Mouse (Mus musculus) CH12.LX (cell line): ENCODE data around the gene Fez2. TPM values are rescaled to one million over a fixed set of nuclear protein-coding genes. Genes with fewer than 3 reads are reported as not detected.
A peak's percentile ranks its signal among the peaks of the same experiment; 100 is the strongest.

ENCODE experiments used
- DNase-seq: peaks from one replicate; pipeline ENCODE4 v3.0.0-alpha.2; 2013; ENCODE audit errors: extremely low read depth
- H3K27ac ChIP-seq: 2 replicates; pipeline ENCODE4 v1.5.1; 2012; ENCODE audit warnings: low read depth, mild to moderate bottlenecking, control low read depth, moderate library complexity; ENCODE audit not compliant: insufficient read depth
- H3K27me3 ChIP-seq: replicated peaks from 2 replicates; pipeline ENCODE3; 2012; ENCODE audit warnings: inconsistent platforms
- H3K36me3 ChIP-seq, 2 experiments: replicated peaks in 1 of 2; 2 replicates each; pipeline versions ENCODE3 to v1.6.1; 2012; ENCODE audit warnings: inconsistent platforms in 1 of 2, low read length in 1 of 2, mild to moderate bottlenecking in 1 of 2, mixed read lengths in 1 of 2, moderate library complexity in 1 of 2; ENCODE audit not compliant: control insufficient read depth in 1 of 2, insufficient read depth in 1 of 2
- H3K4me1 ChIP-seq, 2 experiments: 2 replicates each; pipeline ENCODE4 v1.6.1; 2012; ENCODE audit warnings: inconsistent platforms in 1 of 2, moderate library complexity in 1 of 2; ENCODE audit not compliant: insufficient read depth in 2 of 2, control insufficient read depth in 1 of 2
- H3K4me2 ChIP-seq: 2 replicates; pipeline ENCODE4 v1.6.1; 2012; ENCODE audit warnings: low read depth, mild to moderate bottlenecking, control low read depth; ENCODE audit not compliant: poor library complexity, insufficient read depth, severe bottlenecking
- H3K4me3 ChIP-seq, 3 experiments: fragments of 150-350 bp in 1 of 3; sonication (generic) in 1 of 3; replicated peaks in 1 of 3; 2 replicates each; pipeline versions ENCODE3 to v1.5.1; 2011 to 2012; ENCODE audit warnings: low read depth in 2 of 3, low read length in 2 of 3, mild to moderate bottlenecking in 2 of 3, moderate library complexity in 2 of 3, control low read depth in 1 of 3, improper control_type of control experiment in 1 of 3, inconsistent platforms in 1 of 3, mixed read lengths in 1 of 3; ENCODE audit not compliant: poor library complexity in 1 of 3
- H3K79me2 ChIP-seq: replicated peaks from 2 replicates; pipeline ENCODE4 v1.6.1; 2012; ENCODE audit warnings: mild to moderate bottlenecking, moderate library complexity; ENCODE audit not compliant: control insufficient read depth, poor library complexity, insufficient read depth, severe bottlenecking; ENCODE audit errors: extremely low read depth
- H3K9ac ChIP-seq: 2 replicates; pipeline ENCODE4 v1.6.1; 2012; ENCODE audit warnings: low read depth, mild to moderate bottlenecking, control low read depth, moderate library complexity; ENCODE audit not compliant: insufficient read depth
- H3K9me3 ChIP-seq: replicated peaks from 2 replicates; pipeline ENCODE3; 2012; ENCODE audit warnings: low read length, inconsistent platforms, mixed read lengths
- BHLHE40 ChIP-seq: IDR thresholded peaks from 2 replicates; pipeline ENCODE4 v1.6.1; 2011; ENCODE audit warnings: mild to moderate bottlenecking, low read depth, low read length, improper control_type of control experiment
- CHD2 ChIP-seq: IDR thresholded peaks from 2 replicates; pipeline ENCODE4 v1.6.1; 2011; ENCODE audit warnings: low read length, improper control_type of control experiment
- CTCF ChIP-seq, 2 experiments: IDR thresholded peaks in 1 of 2; conservative IDR thresholded peaks in 1 of 2; 2 replicates each; pipeline ENCODE4 v1.5.1; 2011 to 2012; ENCODE audit warnings: low read depth in 2 of 2, low read length in 2 of 2, improper control_type of control experiment in 1 of 2, inconsistent platforms in 1 of 2, mild to moderate bottlenecking in 1 of 2, moderate library complexity in 1 of 2
- E2F4 ChIP-seq: IDR thresholded peaks from 2 replicates; pipeline ENCODE4 v1.6.1; 2011; ENCODE audit warnings: low read depth, low read length, improper control_type of control experiment; ENCODE audit not compliant: insufficient replicate concordance
- ELF1 ChIP-seq: IDR thresholded peaks from 2 replicates; pipeline ENCODE4 v1.6.1; 2014; ENCODE audit warnings: low read depth, mild to moderate bottlenecking, inconsistent platforms, low read length, improper control_type of control experiment
- EP300 ChIP-seq: IDR thresholded peaks from 2 replicates; pipeline ENCODE4 v1.6.1; 2011; ENCODE audit warnings: low read length, improper control_type of control experiment
- ETS1 ChIP-seq: conservative IDR thresholded peaks from 2 replicates; pipeline ENCODE4 v1.6.1; 2012; ENCODE audit warnings: low read depth, mild to moderate bottlenecking, inconsistent platforms, low read length, improper control_type of control experiment, moderate library complexity
- IRF4 ChIP-seq: IDR thresholded peaks from 2 replicates; pipeline ENCODE4 v1.6.1; 2014; ENCODE audit warnings: low read depth, mild to moderate bottlenecking, inconsistent platforms, low read length, improper control_type of control experiment
- JUN ChIP-seq: IDR thresholded peaks from 2 replicates; pipeline ENCODE4 v1.6.1; 2011; ENCODE audit warnings: low read depth, mild to moderate bottlenecking, low read length, improper control_type of control experiment, moderate library complexity; ENCODE audit not compliant: insufficient read depth
- MAFK ChIP-seq: IDR thresholded peaks from 2 replicates; pipeline ENCODE4 v1.6.1; 2011; ENCODE audit warnings: low read length, improper control_type of control experiment; ENCODE audit not compliant: insufficient replicate concordance
- MAX ChIP-seq: IDR thresholded peaks from 2 replicates; pipeline ENCODE4 v1.6.1; 2011; ENCODE audit warnings: low read length, improper control_type of control experiment
- MAZ ChIP-seq: IDR thresholded peaks from 2 replicates; pipeline ENCODE4 v1.6.1; 2012; ENCODE audit warnings: low read depth, mild to moderate bottlenecking, inconsistent platforms, low read length, improper control_type of control experiment, moderate library complexity
- MEF2A ChIP-seq: IDR thresholded peaks from 2 replicates; pipeline ENCODE4 v1.6.1; 2014; ENCODE audit warnings: low read depth, mild to moderate bottlenecking, inconsistent platforms, low read length, improper control_type of control experiment, borderline replicate concordance
- MXI1 ChIP-seq: IDR thresholded peaks from 2 replicates; pipeline ENCODE4 v1.6.1; 2011; ENCODE audit warnings: mild to moderate bottlenecking, low read depth, low read length, improper control_type of control experiment
- NELFE ChIP-seq: IDR thresholded peaks from 2 replicates; pipeline ENCODE4 v1.6.1; 2011; ENCODE audit warnings: low read depth, low read length, improper control_type of control experiment
- NRF1 ChIP-seq: IDR thresholded peaks from 2 replicates; pipeline ENCODE4 v1.6.1; 2014; ENCODE audit warnings: low read depth, mild to moderate bottlenecking, inconsistent platforms, low read length, improper control_type of control experiment, moderate library complexity
- POLR2A ChIP-seq: IDR thresholded peaks from 2 replicates; pipeline ENCODE4 v1.6.1; 2011; ENCODE audit warnings: low read depth, mild to moderate bottlenecking, improper control_type of control experiment, low read length
- RAD21 ChIP-seq: IDR thresholded peaks from 2 replicates; pipeline ENCODE4 v1.6.1; 2011; ENCODE audit warnings: low read depth, mild to moderate bottlenecking, low read length, improper control_type of control experiment, moderate library complexity
- RCOR1 ChIP-seq: conservative IDR thresholded peaks from 2 replicates; pipeline ENCODE4 v1.6.1; 2012; ENCODE audit warnings: low read depth, mild to moderate bottlenecking, inconsistent platforms, low read length, improper control_type of control experiment
- SIN3A ChIP-seq: IDR thresholded peaks from 2 replicates; pipeline ENCODE4 v1.6.1; 2012; ENCODE audit warnings: low read length, improper control_type of control experiment, inconsistent platforms
- TBP ChIP-seq: conservative IDR thresholded peaks from 2 replicates; pipeline ENCODE4 v1.6.1; 2011; ENCODE audit warnings: low read depth, low read length, improper control_type of control experiment
- TCF12 ChIP-seq: IDR thresholded peaks from 2 replicates; pipeline ENCODE4 v1.6.1; 2014; ENCODE audit warnings: low read depth, mild to moderate bottlenecking, inconsistent platforms, low read length, improper control_type of control experiment
- UBTF ChIP-seq: IDR thresholded peaks from 2 replicates; pipeline ENCODE4 v1.6.1; 2012; ENCODE audit warnings: low read depth, mild to moderate bottlenecking, inconsistent platforms, low read length, improper control_type of control experiment, moderate library complexity
- ZC3H11A ChIP-seq: IDR thresholded peaks from 2 replicates; pipeline ENCODE4 v1.6.1; 2012; ENCODE audit warnings: low read depth, mild to moderate bottlenecking, inconsistent platforms, low read length, improper control_type of control experiment
- ZKSCAN1 ChIP-seq: IDR thresholded peaks from 2 replicates; pipeline ENCODE4 v1.6.1; 2012; ENCODE audit warnings: low read depth, inconsistent platforms, low read length, improper control_type of control experiment, borderline replicate concordance
- ZMIZ1 ChIP-seq: IDR thresholded peaks from 2 replicates; pipeline ENCODE4 v1.6.1; 2012; ENCODE audit warnings: low read depth, mild to moderate bottlenecking, inconsistent platforms, low read length, improper control_type of control experiment
- dilution Hi-C: fragments of 300-500 bp; cut with MboI; formaldehyde crosslinking; loops from 2 replicates; pipeline ENCODE4 v1.14.3; 2020; ENCODE audit warnings: low sequenced_read_pairs; ENCODE audit not compliant: extremely low pct_unique_long_range_greater_than_20kb, extremely low pct_ligation_motif_present
- in situ Hi-C: fragments of 300-500 bp; cut with MboI; formaldehyde crosslinking; loops from 3 replicates; pipeline ENCODE4 v1.14.3; 2019; ENCODE audit warnings: low sequenced_read_pairs, low pct_ligation_motif_present, low pct_unique_long_range_greater_than_20kb, mixed read lengths
- polyA plus RNA-seq: library from polyadenylated mRNA; unstranded; fragments of >175 nt; gene quantifications from 2 replicates; pipeline ENCODE4 v1.2.1, GENCODE M21; 2012; ENCODE audit warnings: low read depth; ENCODE audit not compliant: insufficient read length
- total RNA-seq, 2 experiments: library from RNA; depleted of rRNA; stranded (reverse); fragments of 300-350 nt in 1 of 2; fragments of >200 nt in 1 of 2; gene quantifications; 2 replicates each; pipeline ENCODE4 v1.2.3; 2012 to 2014

Gene Fez2
- 12.8 and 14.2 TPM in 2 replicates for total RNA-seq (2012; rRNA removed)
- total RNA-seq (2014; rRNA removed) = 13.5 and 14.8 TPM in 2 replicates
- 17.6 and 18.7 TPM in 2 replicates for polyA plus RNA-seq

- H3K79me2 ChIP-seq = peaks cover 3% of the 10 kb centered on the region; the same call in 1 of the 2 replicates
These were observed at the start of gene Fez2 for GRCm38 (mm10) chr17:78417381-78418281. TSS of gene Fez2 (minus strand) at chr17:78418152.

GRCm38 (mm10) chr17:78465500-78465899 lies 47.5 kb upstream of the Fez2 start:
- in situ Hi-C loops (loop anchor here (25.0 kb wide), 1 partner anchor 428 kb away; no protein-coding TSS in a partner anchor), dilution Hi-C loops (no loop called here)

More at GRCm38 (mm10) chr17:78417381-78418281, at the start of gene Fez2:
- Histone ChIP-seq H3K27ac (peak within 1 kb of the TSS; percentile 63), H3K27me3 (no peaks in the 10 kb centered on the region), H3K9me3 (no peaks in the 10 kb centered on the region), H3K4me1 (peaks cover 9 to 31% of the 10 kb centered on the region in 2 experiments), H3K9ac (peak within 1 kb of the TSS; percentile 76), H3K36me3 (peaks cover under 1 to 2% of the 10 kb centered on the region in 2 experiments), H3K4me2 (peak within 1 kb of the TSS; percentile 84), H3K4me3 (peak within 1 kb of the TSS; percentile 83 to 96 (median 95))
- TF ChIP-seq NRF1 (no peak), POLR2A (peak; percentile 68), SIN3A (no peak; the same call in 1 of the 2 replicates), MEF2A (no peak), NELFE (peak; percentile 64; the same call in 1 of the 2 replicates), CHD2 (no peak), ZMIZ1 (no peak), JUN (no peak), MXI1 (peak; percentile 46; the same call in 1 of the 2 replicates), TCF12 (peak; percentile 55; the same call in 1 of the 2 replicates), BHLHE40 (no peak), ZKSCAN1 (no peak), MAFK (no peak), UBTF (no peak), IRF4 (no peak), ZC3H11A (no peak), MAZ (no peak), ELF1 (no peak), EP300 (no peak), E2F4 (no peak), CTCF (conservative IDR thresholded peaks at IDR 0.05 in 1 of 2, IDR thresholded peaks at IDR 0.05 in 1 of 2; ENCODE audit: low read depth in 2 of 2, low read length in 2 of 2) (no peak), MAX (0 out of 2 replicates have a peak, but pooled peaks have one; percentile 16), RCOR1 (no peak), TBP (no peak), RAD21 (no peak), ETS1 (no peak)
- in situ Hi-C loops (no loop called here), dilution Hi-C loops (no loop called here)
- DNase-seq = peak; percentile 77

More at GRCm38 (mm10) chr17:78465500-78465899, 47.5 kb upstream of the Fez2 start:
- no peak overlapping the region for H3K27ac ChIP-seq
- H3K36me3 ChIP-seq = no peaks in the 10 kb centered on the region
- DNase-seq = no peak
- no peaks in the 10 kb centered on the region for H3K79me2 ChIP-seq
- H3K4me2 ChIP-seq = no peak overlapping the region
- H3K4me3 ChIP-seq = no peak overlapping the region
- no peaks in the 10 kb centered on the region for H3K4me1 ChIP-seq
- no peak overlapping the region for H3K9ac ChIP-seq
- TF ChIP-seq RAD21 (peak; percentile 37), CTCF (conservative IDR thresholded peaks at IDR 0.05 in 1 of 2, IDR thresholded peaks at IDR 0.05 in 1 of 2; ENCODE audit: low read depth in 2 of 2, low read length in 2 of 2) (peak in 1 of 2 experiments; percentile 36; a peak in 2 of 4 replicates), MAZ (no peak)
- TF ChIP-seq, all 38 proteins: peak for 2
- Histone ChIP-seq H3K27me3 (no peaks in the 10 kb centered on the region), H3K9me3 (no peaks in the 10 kb centered on the region)
